Mouse (Mus musculus): ENCODE data around the gene Mrtfa. TPM values are rescaled to one million over a fixed set of nuclear protein-coding genes. Genes with fewer than 3 reads are reported as not detected.

Mrtfa gene
- polyA plus RNA-seq, 1 experiment from 2014 or later = 21.8 TPM

- Histone ChIP-seq H3K36me3 (ENCODE audit: control insufficient read depth, insufficient read depth, low read length) (no peaks in the 10 kb centered on the region), H3K4me3 (ENCODE audit: low read depth, low read length) (no peak overlapping the region), H3K9ac (ENCODE audit: low read length) (no peak overlapping the region), H3K27ac (ENCODE audit: low read depth, low read length) (no peak overlapping the region), H3K9me3 (ENCODE audit: control insufficient read depth, low read length) (no peaks in the 10 kb centered on the region), H3K27me3 (ENCODE audit: control insufficient read depth, insufficient read depth, low read length) (no peaks in the 10 kb centered on the region), H3K4me2 (no peak overlapping the region), H3K4me1 (ENCODE audit: control insufficient read depth, insufficient read depth, low read length) (no peaks in the 10 kb centered on the region)
- 52% methylated on average over 1 of the region's 1 CpGs for WGBS
- DNase-seq (ENCODE audit: low spot score, missing footprints) = no peak
- ATAC-seq (ENCODE audit: low FRiP score) = no peak
Observed at GRCm38 (mm10) chr15:80988331-80988730, 202.2 kb downstream of the Mrtfa start.

- H3K4me1 ChIP-seq (ENCODE audit: control insufficient read depth, insufficient read depth, low read length) = 0 out of 2 replicates have a peak, but pooled peaks cover 2% of the 10 kb centered on the region
- H3K27ac ChIP-seq (ENCODE audit: low read depth, low read length) = no peak overlapping the region
- H3K9me3 ChIP-seq (ENCODE audit: control insufficient read depth, low read length) = no peaks in the 10 kb centered on the region
- WGBS = 83% methylated on average over 2 of the region's 2 CpGs
- no peaks in the 10 kb centered on the region for H3K27me3 ChIP-seq (ENCODE audit: control insufficient read depth, insufficient read depth, low read length)
- no peak for ATAC-seq (ENCODE audit: low FRiP score)
- no peak overlapping the region for H3K9ac ChIP-seq (ENCODE audit: low read length)
- DNase-seq (ENCODE audit: low spot score, missing footprints) = no peak
- H3K36me3 ChIP-seq (ENCODE audit: control insufficient read depth, insufficient read depth, low read length) = no peaks in the 10 kb centered on the region
- H3K4me3 ChIP-seq (ENCODE audit: low read depth, low read length) = no peak overlapping the region
- H3K4me2 ChIP-seq = no peak overlapping the region
Observed at GRCm38 (mm10) chr15:80983264-80983663, 207.3 kb downstream of the Mrtfa start.

- Histone ChIP-seq H3K4me2 (no peak overlapping the region), H3K27me3 (ENCODE audit: control insufficient read depth, insufficient read depth, low read length) (no peaks in the 10 kb centered on the region), H3K9ac (ENCODE audit: low read length) (no peak overlapping the region), H3K36me3 (ENCODE audit: control insufficient read depth, insufficient read depth, low read length) (no peaks in the 10 kb centered on the region), H3K9me3 (ENCODE audit: control insufficient read depth, low read length) (no peaks in the 10 kb centered on the region), H3K27ac (ENCODE audit: low read depth, low read length) (no peak overlapping the region), H3K4me3 (ENCODE audit: low read depth, low read length) (no peak overlapping the region), H3K4me1 (ENCODE audit: control insufficient read depth, insufficient read depth, low read length) (0 out of 2 replicates have a peak, but pooled peaks cover 3% of the 10 kb centered on the region)
- DNase-seq (ENCODE audit: low spot score, missing footprints) (no peak), ATAC-seq (ENCODE audit: low FRiP score) (no peak)
- 91% methylated on average over 4 of the region's 4 CpGs for WGBS
Observed at GRCm38 (mm10) chr15:80981176-80981575, 209.4 kb downstream of the Mrtfa start.

DNA sequence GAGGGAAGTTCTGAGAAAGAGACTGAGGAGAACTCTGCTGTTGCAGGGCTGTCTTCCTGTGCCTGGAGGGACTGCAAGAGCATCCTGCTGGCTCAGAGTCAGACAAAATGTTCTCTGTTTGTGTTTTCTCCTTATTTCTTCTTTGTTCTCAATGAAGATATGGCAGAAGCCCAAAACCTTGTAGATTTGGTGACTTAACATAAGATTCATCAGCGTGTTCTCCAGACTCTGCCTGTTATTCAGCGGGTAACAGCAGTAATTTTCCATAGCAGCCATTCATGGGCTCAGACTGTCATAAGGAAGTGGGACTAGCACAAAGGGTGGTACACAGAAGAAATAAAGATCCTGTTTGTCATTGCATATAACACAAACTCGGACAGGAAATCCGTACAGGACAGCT, 210.9 kb downstream of the Mrtfa start:
- DNase-seq (ENCODE audit: low spot score, missing footprints) = no peak

DNA sequence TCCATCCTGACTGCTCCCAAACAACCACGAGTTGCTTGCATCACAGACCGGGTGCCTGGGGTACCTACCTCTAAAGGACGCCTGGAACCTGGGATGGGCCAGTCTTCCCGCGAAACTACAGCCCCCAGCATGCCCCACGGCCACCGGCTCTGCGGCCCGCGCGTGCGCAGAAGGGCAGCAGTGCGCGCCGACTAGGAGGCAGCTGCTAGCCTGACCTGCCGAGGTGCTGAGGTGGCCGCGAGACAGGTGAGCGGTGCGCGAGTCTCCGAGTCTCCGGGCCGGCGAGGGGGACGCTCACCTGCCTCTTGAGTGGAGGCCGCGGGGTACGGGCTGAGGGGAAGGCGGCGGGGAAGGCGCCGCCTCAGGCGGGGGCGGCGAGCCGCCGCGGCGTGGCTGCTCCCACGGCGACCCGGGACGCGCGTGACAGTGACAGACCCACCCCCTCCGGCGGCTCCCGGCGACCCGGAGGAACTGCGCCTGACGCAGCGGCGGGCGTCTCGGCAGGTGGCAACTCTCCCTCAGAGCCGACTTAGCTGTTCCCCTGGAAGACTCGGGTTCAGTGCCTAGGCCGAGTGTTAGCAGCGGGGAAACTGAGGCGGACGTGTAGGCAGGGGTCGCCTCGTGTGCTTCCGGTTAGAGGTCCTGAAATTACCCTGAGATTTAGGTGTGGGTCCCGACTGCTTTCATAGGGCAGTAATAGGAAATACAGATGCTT, 212.8 kb downstream of the Mrtfa start, which contains the start of gene Sgsm3:
Gene Sgsm3 (plus strand): TSS at position 146 of the 715 bp plus-strand sequence.
- DNase-seq (ENCODE audit: low spot score, missing footprints) (peak; percentile 99), ATAC-seq (ENCODE audit: low FRiP score) (peak; percentile 95)
- Histone ChIP-seq H3K9me3 (ENCODE audit: control insufficient read depth, low read length) (no peaks in the 10 kb centered on the region), H3K4me1 (ENCODE audit: control insufficient read depth, insufficient read depth, low read length) (0 out of 2 replicates have a peak, but pooled peaks cover 3% of the 10 kb centered on the region), H3K9ac (ENCODE audit: low read length) (peak within 1 kb of the TSS; percentile 74), H3K27ac (ENCODE audit: low read depth, low read length) (no peak within 1 kb of the TSS), H3K4me3 (ENCODE audit: low read depth, low read length) (peak within 1 kb of the TSS; percentile 87), H3K27me3 (ENCODE audit: control insufficient read depth, insufficient read depth, low read length) (no peaks in the 10 kb centered on the region), H3K36me3 (ENCODE audit: control insufficient read depth, insufficient read depth, low read length) (no peaks in the 10 kb centered on the region), H3K4me2 (peak within 1 kb of the TSS; percentile 71)
- 1% methylated on average over 67 of the region's 67 CpGs for WGBS

More for the DNA sequence above, 210.9 kb downstream of the Mrtfa start:
- no peaks in the 10 kb centered on the region for H3K36me3 ChIP-seq (ENCODE audit: control insufficient read depth, insufficient read depth, low read length)
- ATAC-seq (ENCODE audit: low FRiP score) = no peak
- H3K27ac ChIP-seq (ENCODE audit: low read depth, low read length) = no peak overlapping the region
- WGBS = 88% methylated on average over 4 of the region's 4 CpGs
- no peaks in the 10 kb centered on the region for H3K27me3 ChIP-seq (ENCODE audit: control insufficient read depth, insufficient read depth, low read length)
- H3K9me3 ChIP-seq (ENCODE audit: control insufficient read depth, low read length) = no peaks in the 10 kb centered on the region
- no peak overlapping the region for H3K4me2 ChIP-seq
- H3K4me1 ChIP-seq (ENCODE audit: control insufficient read depth, insufficient read depth, low read length) = 0 out of 2 replicates have a peak, but pooled peaks cover 3% of the 10 kb centered on the region
- no peak overlapping the region for H3K9ac ChIP-seq (ENCODE audit: low read length)
- H3K4me3 ChIP-seq (ENCODE audit: low read depth, low read length) = no peak overlapping the region

DNA sequence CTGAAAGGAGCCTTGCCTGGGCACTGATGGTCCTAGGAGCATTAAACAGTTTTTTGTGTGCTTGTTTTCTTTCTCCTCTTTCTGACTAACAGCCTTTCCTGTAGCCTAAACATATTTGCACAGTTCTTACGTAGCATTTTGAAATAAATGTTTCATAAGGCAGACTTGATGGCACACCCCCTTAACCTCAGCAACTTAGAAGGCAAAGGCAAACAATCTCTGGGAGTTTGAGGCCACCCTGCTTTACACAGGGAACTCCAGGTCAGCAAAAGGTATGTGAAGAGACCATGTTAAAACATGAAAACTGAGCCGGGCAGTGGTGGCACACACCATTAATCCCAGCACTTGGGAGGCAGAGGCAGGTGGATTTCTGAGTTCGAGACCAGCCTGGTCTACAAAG, 214.9 kb downstream of the Mrtfa start:
- DNase-seq (ENCODE audit: low spot score, missing footprints) = no peak
- no peaks in the 10 kb centered on the region for H3K27me3 ChIP-seq (ENCODE audit: control insufficient read depth, insufficient read depth, low read length)
- H3K4me1 ChIP-seq (ENCODE audit: control insufficient read depth, insufficient read depth, low read length) = 0 out of 2 replicates have a peak, but pooled peaks cover 3% of the 10 kb centered on the region
- no peaks in the 10 kb centered on the region for H3K36me3 ChIP-seq (ENCODE audit: control insufficient read depth, insufficient read depth, low read length)
- H3K27ac ChIP-seq (ENCODE audit: low read depth, low read length) = no peak overlapping the region
- no peak overlapping the region for H3K4me2 ChIP-seq
- no peak overlapping the region for H3K9ac ChIP-seq (ENCODE audit: low read length)
- no peaks in the 10 kb centered on the region for H3K9me3 ChIP-seq (ENCODE audit: control insufficient read depth, low read length)
- ATAC-seq (ENCODE audit: low FRiP score) = no peak
- H3K4me3 ChIP-seq (ENCODE audit: low read depth, low read length) = no peak overlapping the region
- 87% methylated on average over 3 of the region's 3 CpGs for WGBS

DNA sequence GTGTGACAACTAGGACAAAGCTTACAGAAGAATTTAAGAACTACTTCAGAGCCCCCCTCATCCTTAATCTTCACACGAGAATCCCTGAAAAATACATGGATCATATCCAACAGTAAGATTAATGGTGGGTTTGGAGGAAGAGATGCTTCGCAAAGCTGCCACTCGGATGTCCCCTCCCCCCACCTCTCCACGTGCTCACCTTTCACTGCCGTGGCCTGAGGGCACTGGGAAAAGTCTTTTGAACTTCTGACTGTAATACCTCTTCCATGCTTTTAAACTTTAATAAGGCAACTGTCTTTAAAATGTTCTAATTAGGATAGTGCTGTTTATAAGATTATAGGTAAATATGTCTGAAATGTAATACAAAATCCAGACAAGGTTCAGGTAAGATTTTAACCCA, 216.2 kb downstream of the Mrtfa start:
- no peak for ATAC-seq (ENCODE audit: low FRiP score)
- Histone ChIP-seq H3K4me1 (ENCODE audit: control insufficient read depth, insufficient read depth, low read length) (0 out of 2 replicates have a peak, but pooled peaks cover 3% of the 10 kb centered on the region), H3K36me3 (ENCODE audit: control insufficient read depth, insufficient read depth, low read length) (peaks cover 5% of the 10 kb centered on the region; the same call in 1 of the 2 replicates), H3K27me3 (ENCODE audit: control insufficient read depth, insufficient read depth, low read length) (no peaks in the 10 kb centered on the region), H3K27ac (ENCODE audit: low read depth, low read length) (no peak overlapping the region), H3K4me3 (ENCODE audit: low read depth, low read length) (no peak overlapping the region), H3K4me2 (no peak overlapping the region), H3K9me3 (ENCODE audit: control insufficient read depth, low read length) (no peaks in the 10 kb centered on the region), H3K9ac (ENCODE audit: low read length) (no peak overlapping the region)
- WGBS = 62% methylated on average over 5 of the region's 5 CpGs
- no peak for DNase-seq (ENCODE audit: low spot score, missing footprints)

GRCm38 (mm10) chr15:80969371-80969770, 221.2 kb downstream of the Mrtfa start:
- Histone ChIP-seq H3K4me3 (ENCODE audit: low read depth, low read length) (no peak overlapping the region), H3K9ac (ENCODE audit: low read length) (no peak overlapping the region), H3K9me3 (ENCODE audit: control insufficient read depth, low read length) (no peaks in the 10 kb centered on the region), H3K4me2 (no peak overlapping the region), H3K27me3 (ENCODE audit: control insufficient read depth, insufficient read depth, low read length) (no peaks in the 10 kb centered on the region), H3K4me1 (ENCODE audit: control insufficient read depth, insufficient read depth, low read length) (no peaks in the 10 kb centered on the region), H3K36me3 (ENCODE audit: control insufficient read depth, insufficient read depth, low read length) (peaks cover 30% of the 10 kb centered on the region), H3K27ac (ENCODE audit: low read depth, low read length) (no peak overlapping the region)
- 93% methylated on average over 1 of the region's 1 CpGs for WGBS
- DNase-seq (ENCODE audit: low spot score, missing footprints) = no peak
- no peak for ATAC-seq (ENCODE audit: low FRiP score)
